Mouse (Mus musculus): ENCODE measurements around the gene Gm21866. TPM values are rescaled to one million over a fixed set of nuclear protein-coding genes. Genes with fewer than 3 reads are reported as not detected.
"Not testable (repeated sequence)": the region's sequence is repeated elsewhere in the genome, so short reads cannot be mapped to it uniquely, and the experiment has no call there.

Gene Gm21866
- total RNA-seq (2021), result not detected
- long read RNA-seq, experiment 1, result 0 reads
- long read RNA-seq, experiment 2, result 0 reads

DNA sequence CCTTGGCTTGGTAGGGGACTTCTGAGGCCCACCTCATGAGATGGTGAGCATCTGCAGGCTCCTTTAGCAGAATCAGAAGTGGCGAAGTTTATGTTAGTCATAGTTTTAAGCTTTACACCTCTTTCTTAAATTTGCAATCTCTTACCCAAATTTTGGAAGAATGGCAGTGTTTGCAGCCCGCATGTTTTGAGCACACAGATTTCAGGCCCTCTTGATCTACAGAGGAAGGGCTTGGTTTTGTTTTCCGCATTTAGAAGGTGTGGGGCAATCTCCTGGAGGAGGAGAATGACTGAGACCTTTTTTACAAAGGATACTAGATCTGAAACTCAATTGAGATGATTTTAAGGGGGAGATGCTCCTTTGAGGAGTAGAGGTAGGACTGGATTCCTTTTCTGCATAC is at the start of gene Gm21866:
Gene Gm21866, minus strand, starts transcription at position 101 of the 400 bp plus-strand sequence.
- DNase-seq (ENCODE audit: low spot score in 2 of 2), result not testable (repeated sequence)

GRCm38 (mm10) chrY:13493726-13494125 is 28.3 kb upstream of the Gm21866 start, which contains the start of gene Gm20773:
Gm20773 (plus strand) TSS chrY:13494026.
- DNase-seq (ENCODE audit: low spot score in 2 of 2), result not testable (repeated sequence)

Other genes starting within 250 kb of the Gm21866 start
- gene Gm21828, start 241.7 kb downstream of the Gm21866 start, total RNA-seq (2021), result not detected
- not detected for gene Gm21440, start 213.2 kb downstream of the Gm21866 start, total RNA-seq (2021)
- gene Gm21454, start 213.1 kb downstream of the Gm21866 start, total RNA-seq (2021), result not detected
- gene Gm21725, start 116.5 kb downstream of the Gm21866 start, total RNA-seq (2021), result not detected
- not detected for gene Gm20773, start 28.4 kb upstream of the Gm21866 start, total RNA-seq (2021)